Mouse (Mus musculus) kidney, postnatal 25 days (tissue): ENCODE measurements around the gene Wfs1.

Source experiments
- DNase-seq, 2 experiments: peaks; one replicate each; pipeline ENCODE4 v3.0.0; 2021; ENCODE audit warnings: mixed read lengths in 2 of 2

The Wfs1 gene

DNA sequence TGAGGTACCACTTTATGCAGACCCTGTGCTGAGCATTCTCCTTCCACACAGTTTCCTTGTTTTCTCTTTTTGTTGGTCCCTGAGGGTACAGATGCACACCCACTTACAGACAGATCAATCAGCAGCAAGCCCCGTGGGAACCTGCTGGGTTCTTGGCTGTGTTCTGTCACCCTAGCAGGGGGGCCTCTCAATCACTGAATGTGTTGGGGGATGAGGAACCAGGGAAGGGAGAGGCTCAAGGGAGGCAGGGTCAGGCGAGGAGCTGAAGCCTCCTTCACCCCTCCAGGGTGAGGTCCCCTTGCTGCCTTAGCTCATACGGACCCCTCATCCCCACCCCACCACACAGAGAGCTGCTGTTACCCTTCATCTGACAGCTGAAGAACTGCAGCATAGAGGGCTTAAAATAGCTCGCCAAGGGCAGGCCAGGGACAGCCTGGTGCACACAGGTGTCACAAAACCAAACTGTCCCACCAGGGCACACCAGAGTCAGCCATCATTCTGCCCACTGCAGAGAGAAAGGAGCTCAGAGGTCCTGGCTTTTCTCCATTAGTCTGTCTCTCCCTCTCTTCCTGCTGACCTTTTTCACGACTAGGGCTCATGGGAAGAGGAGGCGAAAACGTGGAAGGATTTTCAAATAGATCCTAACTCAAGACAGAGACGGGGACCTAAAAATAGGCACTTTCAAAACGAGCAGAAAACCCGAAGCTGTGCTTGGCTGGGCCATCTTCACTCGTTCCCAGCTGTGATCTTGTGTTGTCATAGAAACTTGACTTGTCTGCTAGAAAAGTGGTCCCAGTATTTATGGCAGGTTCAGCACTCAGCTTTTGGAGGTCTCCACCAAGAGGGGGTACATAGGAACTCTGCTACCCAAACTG lies 64.9 kb downstream of the Wfs1 start:
- DNase-seq = no peak

DNA sequence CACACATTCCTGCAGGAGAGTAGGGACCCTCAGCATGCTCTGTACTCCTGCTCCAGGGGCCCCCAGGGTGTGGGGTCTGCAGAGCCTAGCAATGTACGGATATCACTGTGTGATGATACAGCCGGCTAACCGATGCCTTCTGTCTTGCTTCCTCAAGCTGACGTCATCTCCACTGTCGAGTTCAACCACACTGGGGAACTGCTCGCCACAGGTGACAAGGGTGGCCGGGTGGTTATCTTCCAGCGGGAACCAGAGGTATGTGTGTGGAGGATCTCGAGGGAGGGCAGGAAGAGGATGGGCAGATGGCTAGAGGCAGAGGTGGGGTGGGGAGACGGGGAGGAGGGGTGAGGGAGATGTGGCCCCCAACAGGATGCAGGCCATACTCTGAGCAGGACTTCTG lies 66.2 kb downstream of the Wfs1 start:
- DNase-seq = no peak

DNA sequence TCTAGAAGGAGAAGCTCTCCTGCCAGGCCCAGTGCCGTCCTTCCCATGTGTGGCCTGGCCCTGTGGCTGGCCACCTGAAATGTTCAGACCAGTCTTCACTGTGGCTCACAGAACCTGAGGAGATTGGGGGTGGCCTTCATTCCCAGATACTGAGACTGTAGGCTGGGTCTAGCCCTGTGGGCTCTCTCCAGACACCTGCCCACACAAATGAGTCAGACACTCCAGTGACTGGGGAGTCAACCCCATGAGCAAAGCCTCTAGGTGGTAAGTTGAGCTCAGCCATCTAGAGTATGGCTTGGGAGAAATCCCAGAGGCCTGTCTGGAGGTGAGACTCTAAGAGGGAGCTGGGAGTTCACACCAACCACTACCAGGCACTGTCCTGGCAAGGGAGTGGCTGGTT lies 67.1 kb downstream of the Wfs1 start:
- no peak for DNase-seq

DNA sequence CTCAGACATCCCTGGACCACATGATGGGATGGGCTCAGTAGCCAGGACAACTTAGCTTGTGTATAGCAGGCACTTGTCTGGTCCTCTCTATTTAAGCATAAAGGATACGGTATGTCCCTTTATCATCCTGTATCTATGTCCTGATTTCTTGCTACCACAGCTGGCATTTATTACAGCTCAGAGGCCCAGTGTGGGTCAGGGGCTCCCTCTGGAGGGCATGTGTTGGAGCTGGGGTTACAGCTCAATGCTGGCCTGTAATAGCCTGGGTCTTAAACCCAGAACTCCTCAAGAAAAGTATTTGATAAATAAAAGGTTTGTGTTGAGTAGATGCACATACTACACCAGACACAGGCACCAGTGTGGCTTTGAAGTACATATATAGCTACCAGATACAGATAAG lies 68.9 kb downstream of the Wfs1 start:
- DNase-seq = no peak

DNA sequence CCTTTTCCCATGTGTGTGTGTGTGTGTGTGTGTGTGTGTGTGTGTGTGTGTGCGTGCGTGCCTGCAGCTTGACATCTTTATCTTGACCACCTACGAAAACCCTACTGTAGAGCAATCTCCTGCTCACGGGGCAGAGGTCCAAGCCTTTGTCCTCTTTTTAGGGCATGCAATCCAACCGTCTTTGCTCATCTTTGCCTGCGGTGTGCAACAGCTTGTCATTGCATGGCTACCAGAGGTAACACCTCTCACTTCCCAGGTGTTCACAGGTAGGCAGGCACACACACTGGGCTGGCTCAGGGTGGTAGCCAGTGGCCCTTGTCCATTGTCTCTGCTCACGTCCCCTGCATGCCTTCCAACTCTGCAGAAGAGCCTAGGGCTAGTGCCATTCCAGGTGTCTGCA lies 71.0 kb downstream of the Wfs1 start:
- no peak for DNase-seq

DNA sequence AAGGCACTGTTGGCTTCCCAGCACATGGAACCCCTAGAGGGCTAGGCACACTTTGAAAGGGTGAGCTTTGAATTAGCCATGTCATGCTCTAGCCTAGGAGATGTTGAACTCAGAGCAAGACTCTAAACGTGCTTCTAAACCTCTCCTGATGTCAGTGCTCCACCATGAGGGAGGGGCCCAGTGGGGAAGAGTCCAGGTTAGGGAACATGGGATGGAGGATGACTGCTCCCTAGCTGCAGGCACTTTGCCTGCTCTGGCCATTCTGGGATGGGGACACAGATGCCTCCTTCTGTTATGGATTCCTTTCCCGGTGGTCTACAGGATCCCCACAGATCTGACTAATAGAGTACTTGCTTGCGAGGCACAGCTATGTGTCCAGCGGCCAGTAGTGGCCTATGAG lies 71.8 kb downstream of the Wfs1 start:
- no peak for DNase-seq

DNA sequence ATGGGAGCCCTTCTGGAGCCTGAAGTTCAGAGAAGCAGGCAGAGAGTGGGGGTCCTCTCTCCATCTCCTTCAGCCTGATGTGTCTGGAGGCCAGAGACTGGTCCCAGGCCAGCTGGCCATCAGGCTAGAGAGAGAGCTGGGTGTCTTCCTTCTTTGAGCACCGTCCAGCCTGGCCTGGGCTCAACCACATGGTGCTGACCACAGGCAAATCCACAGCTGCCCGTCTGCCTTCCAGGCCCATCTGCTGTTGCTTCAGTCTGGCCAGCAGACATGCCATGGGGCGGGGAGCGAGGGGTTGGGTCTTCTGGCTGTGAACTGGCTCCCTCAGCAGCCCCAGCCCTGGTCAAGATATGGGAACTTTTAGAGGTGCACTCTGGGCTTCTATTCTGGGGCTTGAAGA lies 72.4 kb downstream of the Wfs1 start:
- no peak for DNase-seq
